Mouse (Mus musculus): Measurements from ENCODE around the gene Spata46. TPM values are rescaled to one million over a fixed set of nuclear protein-coding genes. Genes with fewer than 3 reads are reported as not detected.

Gene Spata46
- total RNA-seq (2021), result not detected
- long read RNA-seq, experiment 1, result 0 reads
- long read RNA-seq, experiment 2, result 0 reads

- DNase-seq, result no peak
These were observed at the start of gene Spata46 for GRCm38 (mm10) chr1:170308503-170308902. Gene Spata46, plus strand, starts transcription at chr1:170308803.

- no peak for DNase-seq
These were observed 38.3 kb upstream of the Spata46 start for GRCm38 (mm10) chr1:170270281-170270680.

- DNase-seq, result no peak
These were observed 37.9 kb upstream of the Spata46 start for GRCm38 (mm10) chr1:170270696-170271095.

GRCm38 (mm10) chr1:170273252-170273651 lies 35.4 kb upstream of the Spata46 start:
- DNase-seq, result no peak

GRCm38 (mm10) chr1:170277016-170277415 lies 31.6 kb upstream of the Spata46 start, which contains the start of gene Sh2d1b1:
Gene Sh2d1b1, plus strand, starts transcription at chr1:170277320.
- no peak for DNase-seq

GRCm38 (mm10) chr1:170282415-170283129 lies 26.0 kb upstream of the Spata46 start:
- DNase-seq, result no peak

GRCm38 (mm10) chr1:170292239-170292951 lies 16.2 kb upstream of the Spata46 start:
- peak; percentile 33 to 61 for DNase-seq

- no peak for DNase-seq
These were observed 15.3 kb upstream of the Spata46 start for GRCm38 (mm10) chr1:170293257-170293656.

GRCm38 (mm10) chr1:170294786-170295570 lies 13.6 kb upstream of the Spata46 start:
- DNase-seq, result no peak

GRCm38 (mm10) chr1:170299496-170299895 lies 9.1 kb upstream of the Spata46 start:
- DNase-seq, result no peak

- DNase-seq, result no peak
These were observed 6.9 kb upstream of the Spata46 start for GRCm38 (mm10) chr1:170301686-170302085.

- no peak for DNase-seq
These were observed 6.1 kb upstream of the Spata46 start for GRCm38 (mm10) chr1:170302456-170302855.

- DNase-seq, result no peak
These were observed 5.5 kb upstream of the Spata46 start for GRCm38 (mm10) chr1:170303103-170303502.

- DNase-seq, result no peak
These were observed 3.6 kb upstream of the Spata46 start for GRCm38 (mm10) chr1:170305002-170305401.

- no peak for DNase-seq
These were observed 2.4 kb upstream of the Spata46 start, which contains the start of gene Gm7694 for GRCm38 (mm10) chr1:170306232-170306631. Gene Gm7694, minus strand, starts transcription at chr1:170306332.

GRCm38 (mm10) chr1:170311431-170311830 lies 2.8 kb downstream of the Spata46 start:
- no peak for DNase-seq

- peak; percentile 21 to 22 for DNase-seq
These were observed 13.4 kb downstream of the Spata46 start for GRCm38 (mm10) chr1:170322046-170322445.

GRCm38 (mm10) chr1:170323001-170323400 lies 14.4 kb downstream of the Spata46 start:
- no peak for DNase-seq

GRCm38 (mm10) chr1:170324312-170324711 lies 15.7 kb downstream of the Spata46 start:
- DNase-seq, result no peak

- no peak for DNase-seq
These were observed 16.7 kb downstream of the Spata46 start for GRCm38 (mm10) chr1:170325277-170325676.

- no peak for DNase-seq
These were observed 23.3 kb downstream of the Spata46 start for GRCm38 (mm10) chr1:170331926-170332325.

GRCm38 (mm10) chr1:170332775-170333174 lies 24.2 kb downstream of the Spata46 start:
- DNase-seq, result no peak

GRCm38 (mm10) chr1:170339943-170340342 lies 31.3 kb downstream of the Spata46 start:
- no peak for DNase-seq
